Mouse (Mus musculus) right cerebral cortex, adult 2 months (tissue): ENCODE measurements around the gene Arfip1.

ENCODE experiments used
- DNase-seq, 2 experiments: peaks; one replicate each; pipeline ENCODE4 v3.0.0; 2021 to 2022; ENCODE audit warnings: low spot score in 2 of 2

Arfip1 gene

GRCm38 (mm10) chr3:84455733-84456417 is 126.5 kb downstream of the Arfip1 start:
- DNase-seq = no peak

- no peak for DNase-seq
Measured at GRCm38 (mm10) chr3:84450651-84451050, 131.8 kb downstream of the Arfip1 start.

GRCm38 (mm10) chr3:84449015-84449414 is 133.4 kb downstream of the Arfip1 start:
- DNase-seq = no peak

GRCm38 (mm10) chr3:84447803-84448202 is 134.6 kb downstream of the Arfip1 start:
- DNase-seq = no peak
